In the genomic region with DNA sequence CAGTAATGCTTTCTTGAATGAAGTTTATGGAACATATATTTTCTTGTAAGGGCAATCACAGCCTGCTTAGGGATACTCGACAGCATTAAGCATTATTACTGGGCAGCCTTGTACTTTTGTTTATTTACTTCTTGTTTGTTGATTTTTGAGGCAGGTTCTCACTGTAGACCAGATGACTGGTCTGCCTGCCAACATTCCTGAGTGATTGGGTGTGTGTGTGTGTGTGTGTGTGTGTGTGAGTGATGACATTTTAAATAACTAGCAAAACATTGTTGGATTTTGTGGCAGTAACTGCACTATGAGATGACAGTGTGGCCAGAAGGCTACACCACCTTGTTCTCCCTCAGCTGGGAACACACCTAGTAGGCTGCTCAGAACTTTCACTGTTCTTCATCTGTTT, we compare ENCODE assay signal across 27 mouse cellular contexts. TPM values are rescaled to one million over a fixed set of nuclear protein-coding genes. Genes with fewer than 3 reads are reported as not detected.
A peak's percentile ranks its signal among the peaks of the same experiment; 100 is the strongest.
DNase-seq lines count a peak whose midpoint lies in the region; ATAC-seq and TF ChIP-seq lines count a peak whose summit lies in the region.
"Had no signal": no experiment of that assay in that cellular context is flagged by ENCODE, and none has a peak within 500 bp of the region (broad histone marks: within the 10 kb centered on the region; RNA-seq: fewer than 3 reads in every experiment).

No protein-coding gene starts in this region.

- no peak overlapping the region for H3K9ac ChIP-seq in heart, postnatal 0 days (replicated peaks; ENCODE audit: low read depth, low read length)
- H3K9ac ChIP-seq: forebrain, postnatal 0 days; heart, embryonic 15.5 days; limb, embryonic 13.5 days; liver, embryonic 14.5 days; stomach, embryonic 15.5 days had no signal

- H3K4me1 ChIP-seq in heart, postnatal 0 days (ENCODE audit: control insufficient read depth, insufficient read depth), result peaks cover 8% of the 10 kb centered on the region; the same call in 1 of the 2 replicates
- no peaks in the 10 kb centered on the region for H3K4me1 ChIP-seq in heart, embryonic 10.5 days
- H3K4me1 ChIP-seq in lung, adult 2 months (ENCODE audit: control insufficient read depth, insufficient read depth, low read length), result no peaks in the 10 kb centered on the region; the same call in 1 of the 2 replicates
- H3K4me1 ChIP-seq: heart, embryonic 15.5 days; limb, embryonic 13.5 days; stomach, embryonic 15.5 days had no signal

- no peak overlapping the region for H3K4me2 ChIP-seq in heart, postnatal 0 days (ENCODE audit: low read depth, low read length)
- H3K4me2 ChIP-seq: heart, embryonic 15.5 days; limb, embryonic 13.5 days; stomach, embryonic 15.5 days had no signal

- no peak overlapping the region for H3K4me3 ChIP-seq in heart, postnatal 0 days (ENCODE audit: low read depth, low read length)
- no peak overlapping the region for H3K4me3 ChIP-seq in heart, embryonic 10.5 days
- no peak overlapping the region for H3K4me3 ChIP-seq in lung, adult 2 months (replicated peaks; ENCODE audit: extremely low read depth, low read depth, low read length)
- H3K4me3 ChIP-seq: heart, embryonic 15.5 days; limb, embryonic 13.5 days; stomach, embryonic 15.5 days had no signal

- H3K27me3 ChIP-seq in heart, postnatal 0 days (ENCODE audit: control insufficient read depth, insufficient read depth, low read length), result no peaks in the 10 kb centered on the region
- no peaks in the 10 kb centered on the region for H3K27me3 ChIP-seq in heart, embryonic 10.5 days (ENCODE audit: insufficient read depth, poor library complexity, severe bottlenecking)
- H3K27me3 ChIP-seq: CH12.LX; heart, embryonic 15.5 days; limb, embryonic 13.5 days; stomach, embryonic 15.5 days had no signal

- no peak for ATAC-seq in heart, postnatal 0 days (ENCODE audit: insufficient read depth, low read depth)
- ATAC-seq: activated CD4-positive, CD25-positive, alpha-beta regulatory T cell, adult 4 months; forebrain, postnatal 0 days; hindbrain, postnatal 0 days; intestine, embryonic 16.5 days; midbrain, embryonic 16.5 days had no signal

- TF ChIP-seq POLR2A in lung, adult 2 months (IDR thresholded peaks at IDR 0.05; ENCODE audit: borderline replicate concordance, extremely low read depth, low read depth, low read length), result no peak

- peak; percentile 11 for DNase-seq in heart, postnatal 0 days (ENCODE audit: low spot score)
- DNase-seq in heart, embryonic 10.5 days (ENCODE audit: low spot score), result no peak
- peak; percentile 11 to 21 for DNase-seq in lung, adult 18-20 months
- no peak for DNase-seq in lung, adult 2 months
- peak; percentile 44 for DNase-seq in 3T3-L1 (ENCODE audit: low read depth, low spot score)
- peak; percentile 7 for DNase-seq in lung, postnatal 14 days
- DNase-seq in gastrocnemius, postnatal 25 days, result no peak
- DNase-seq: B cell, adult 2 months; cerebellum, adult 11 months; cerebellum, adult 9-11 months; forebrain, postnatal 0 days; gastrocnemius, postnatal 36 days; kidney, adult 9 months; layer of hippocampus, adult 9-11 months; right cerebral cortex, adult 18-20 months; right cerebral cortex, postnatal 4 days; thymus, adult 18-20 months; thymus, postnatal 36 days had no signal

- H3K9me3 ChIP-seq in heart, postnatal 0 days (replicated peaks; ENCODE audit: control insufficient read depth, low read length), result no peaks in the 10 kb centered on the region; the same call in 1 of the 2 replicates
- H3K9me3 ChIP-seq in heart, embryonic 10.5 days, result no peaks in the 10 kb centered on the region
- H3K9me3 ChIP-seq: heart, embryonic 15.5 days; stomach, embryonic 15.5 days had no signal

- no peak overlapping the region for H3K27ac ChIP-seq in heart, postnatal 0 days (ENCODE audit: low read depth)
- no peak overlapping the region for H3K27ac ChIP-seq in heart, embryonic 10.5 days
- H3K27ac ChIP-seq: heart, embryonic 15.5 days; hindbrain, postnatal 0 days; limb, embryonic 13.5 days; liver, embryonic 14.5 days; stomach, embryonic 15.5 days had no signal

- 85% methylated on average over 1 of the region's 1 CpGs for WGBS in heart, postnatal 0 days
- 86% methylated on average over 1 of the region's 1 CpGs for WGBS in heart, embryonic 10.5 days
- WGBS in lung, adult 2 months, result 33% methylated on average over 1 of the region's 1 CpGs

- no peak for TF ChIP-seq CTCF in heart, postnatal 0 days (IDR thresholded peaks at IDR 0.05; ENCODE audit: low read depth)
- no peak for TF ChIP-seq CTCF in lung, adult 2 months (IDR thresholded peaks at IDR 0.05; ENCODE audit: insufficient read depth, low read length)

- no peak for TF ChIP-seq EP300 in heart, postnatal 0 days (IDR thresholded peaks at IDR 0.05; ENCODE audit: low read depth)

- peaks cover 23% of the 10 kb centered on the region for H3K36me3 ChIP-seq in heart, postnatal 0 days (replicated peaks; ENCODE audit: control insufficient read depth, insufficient read depth, low read length)
- peaks cover 42% of the 10 kb centered on the region for H3K36me3 ChIP-seq in heart, embryonic 10.5 days

RNA-seq across cellular contexts. Expression of gene Ylpm1, which starts 13.7 kb away (rescaled TPM):
- total RNA-seq in heart, postnatal 0 days (2014; rRNA removed; ENCODE audit: low replicate concordance), result 10.2 and 14.7 TPM in 2 replicates
- polyA plus RNA-seq in heart, postnatal 0 days (2015; fragmentation: Nextera tagmentation; extraction: Ambion mirVana), result 10.2 and 10.5 TPM in 2 replicates
- polyA plus RNA-seq in heart, embryonic 10.5 days (2016; fragmentation: Nextera tagmentation; extraction: Ambion mirVana), result 23.8 and 28.7 TPM in 2 replicates
- 12.4 and 16.2 TPM in 2 replicates for polyA plus RNA-seq in lung, adult 2 months (2012; rRNA removed)
- 10 to 100 TPM; 15.8 to 16.5 TPM for total RNA-seq in gastrocnemius, postnatal 25 days (2021)

RNA-seq across cellular contexts. Expression of gene Arel1, which starts 39.1 kb away (rescaled TPM):
- total RNA-seq in heart, postnatal 0 days (2014; rRNA removed; ENCODE audit: low replicate concordance), result 33.2 and 38.8 TPM in 2 replicates
- polyA plus RNA-seq in heart, postnatal 0 days (2015; fragmentation: Nextera tagmentation; extraction: Ambion mirVana), result 11.0 and 12.1 TPM in 2 replicates
- polyA plus RNA-seq in heart, embryonic 10.5 days (2016; fragmentation: Nextera tagmentation; extraction: Ambion mirVana), result 10.8 and 15.7 TPM in 2 replicates
- polyA plus RNA-seq in lung, adult 2 months (2012; rRNA removed), result 22.9 and 26.9 TPM in 2 replicates
- total RNA-seq in gastrocnemius, postnatal 25 days (2021), result 10 to 100 TPM; 16.6 to 18.9 TPM

RNA-seq across cellular contexts. Expression of gene Fcf1, which starts 39.1 kb away (rescaled TPM):
- total RNA-seq in heart, postnatal 0 days (2014; rRNA removed; ENCODE audit: low replicate concordance), result 17.8 and 39.1 TPM in 2 replicates
- 85.1 and 90.9 TPM in 2 replicates for polyA plus RNA-seq in heart, postnatal 0 days (2015; fragmentation: Nextera tagmentation; extraction: Ambion mirVana)
- 106 and 142 TPM in 2 replicates for polyA plus RNA-seq in heart, embryonic 10.5 days (2016; fragmentation: Nextera tagmentation; extraction: Ambion mirVana)
- polyA plus RNA-seq in lung, adult 2 months (2012; rRNA removed), result 18.4 and 34.0 TPM in 2 replicates
- 10 to 100 TPM; 26.7 to 27.0 TPM for total RNA-seq in gastrocnemius, postnatal 25 days (2021)

Comparison
In these comparisons a context has a peak if more than half of its experiments do, and no peak if none do; other contexts are left out.
1. DNase-seq: peak in heart, postnatal 0 days (single experiment), lung, adult 18-20 months (2 of 2), 3T3-L1 (single experiment) and lung, postnatal 14 days (single experiment); none in heart, embryonic 10.5 days (single experiment), lung, adult 2 months (single experiment) and gastrocnemius, postnatal 25 days (single experiment).